Comparison of ENCODE assay signal across 19 mouse cellular contexts in the genomic region with DNA sequence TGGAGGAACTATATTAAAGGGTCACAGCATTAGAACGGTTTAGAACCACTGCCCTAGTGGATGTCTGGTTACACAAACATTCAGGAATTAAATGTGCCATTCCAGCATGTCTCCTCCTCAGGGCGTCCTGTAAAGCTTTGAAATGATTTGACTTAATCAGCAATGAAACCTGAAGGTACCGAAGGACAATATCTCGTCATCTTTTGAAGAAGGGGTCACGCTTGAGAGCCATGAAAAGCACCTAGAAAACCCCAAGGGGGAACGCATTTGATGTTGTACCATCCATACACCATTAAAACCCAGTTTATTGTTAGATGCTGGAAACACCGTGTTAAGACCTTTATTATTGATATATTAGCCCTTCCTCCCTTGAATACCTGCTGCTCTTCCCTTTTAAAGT.
DNase-seq lines count a peak whose midpoint lies in the region.
"Had no signal": no experiment of that assay in that cellular context is flagged by ENCODE, and none has a peak within 500 bp of the region (broad histone marks: within the 10 kb centered on the region; RNA-seq: fewer than 3 reads in every experiment).

No protein-coding gene starts in this region.

- H3K27me3 ChIP-seq in splenic B cell, adult 2 months (ENCODE audit: control insufficient read depth, insufficient read depth, low read length, poor library complexity, severe bottlenecking) = no peaks in the 10 kb centered on the region
- H3K27me3 ChIP-seq: embryonic facial prominence, embryonic 12.5 days; forebrain, embryonic 13.5 days; forebrain, embryonic 15.5 days; Patski had no signal

- peak; percentile 40 for DNase-seq in A20 (ENCODE audit: low read depth, low spot score)
- peak; percentile 57 to 72 for DNase-seq in B cell, adult 2 months
- DNase-seq in splenic B cell, adult 2 months (ENCODE audit: low read depth, low spot score) = peak; percentile 67
- DNase-seq in kidney, adult 8-10 months = no peak
- no peak for DNase-seq in thymus, postnatal 10 days (ENCODE audit: low spot score in 2 of 2)
- DNase-seq: adrenal gland, adult 8-10 months; adrenal gland, postnatal 14 days; adrenal gland, postnatal 36 days; cerebellum, adult 11-12 months; cerebellum, adult 2 months; cerebellum, adult 9-10 months; cerebellum, postnatal 10 days; cerebellum, postnatal 25 days; forebrain, postnatal 0 days had no signal

- no peaks in the 10 kb centered on the region; the same call in 1 of the 2 replicates for H3K36me3 ChIP-seq in splenic B cell, adult 2 months (ENCODE audit: control insufficient read depth, insufficient read depth, low read length, poor library complexity, severe bottlenecking)
- H3K36me3 ChIP-seq: embryonic facial prominence, embryonic 10.5 days; embryonic facial prominence, embryonic 12.5 days; forebrain, embryonic 15.5 days had no signal

Comparison
In these comparisons a context has a peak if more than half of its experiments do, and no peak if none do; other contexts are left out.
1. DNase-seq: peak in A20 (single experiment), B cell, adult 2 months (2 of 2) and splenic B cell, adult 2 months (single experiment); none in kidney, adult 8-10 months (0 of 2) and thymus, postnatal 10 days (0 of 2).